Mouse (Mus musculus): ENCODE data around the gene Tnfsf18.

DNA sequence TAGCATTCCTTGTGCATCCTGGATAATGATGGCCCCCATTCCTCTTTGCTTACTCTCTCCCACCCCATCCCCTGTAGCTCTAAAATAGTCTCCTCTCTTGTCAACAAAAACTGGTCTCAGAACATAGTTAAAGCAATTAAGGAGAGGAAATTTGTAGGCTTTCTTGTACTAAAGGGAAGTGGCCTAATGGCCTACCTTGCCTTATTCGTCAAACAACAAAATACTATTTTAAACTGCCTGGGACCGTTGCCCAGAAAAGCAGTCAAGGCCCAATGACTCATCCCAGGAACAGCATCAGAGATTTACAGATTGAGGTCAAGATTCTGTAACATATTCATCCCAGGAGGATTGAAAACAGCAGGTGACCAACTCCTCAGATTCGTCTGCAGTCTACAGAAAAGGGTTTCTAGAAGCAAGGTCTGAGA is 13.2 kb downstream of the Tnfsf18 start:
- TF ChIP-seq POLR2A (IDR thresholded peaks at IDR 0.05; ENCODE audit: extremely low read depth, insufficient read depth, low read length) (no peak), CTCF (IDR thresholded peaks at IDR 0.05; ENCODE audit: low read depth, low read length) (no peak)

All from liver, adult 2 months (tissue).